Mouse (Mus musculus): Measurements from ENCODE around the gene Epm2aip1. TPM values are rescaled to one million over a fixed set of nuclear protein-coding genes. Genes with fewer than 3 reads are reported as not detected.

The Epm2aip1 gene
- total and polyA plus RNA-seq, 3 experiments: 3.4 to 7.4 TPM; not detected in 1

DNA sequence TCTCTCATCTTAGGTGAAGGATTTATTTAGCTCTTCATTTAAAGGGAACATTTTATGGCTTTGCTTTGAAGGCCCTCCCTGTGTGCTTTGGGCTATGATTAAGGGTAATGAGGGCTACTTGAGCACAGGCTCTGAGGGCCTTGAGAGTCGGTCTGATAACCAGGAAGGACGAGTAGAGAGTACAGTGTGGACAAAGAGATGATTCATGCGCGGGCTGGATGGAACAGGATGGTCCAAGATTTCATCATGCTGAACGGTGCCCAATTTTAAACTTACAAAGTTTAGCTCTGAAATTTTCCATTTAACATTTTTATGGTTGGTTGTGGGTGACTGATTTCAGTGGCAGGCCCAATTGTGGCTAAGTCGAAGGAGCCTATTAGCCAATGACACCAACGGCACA is 34.4 kb downstream of the Epm2aip1 start (continued):
- TF ChIP-seq ZC3H11A (IDR thresholded peaks at IDR 0.05; ENCODE audit: low read depth, low read length) (no peak), UBTF (IDR thresholded peaks at IDR 0.05; ENCODE audit: borderline replicate concordance, insufficient read depth, low read depth, low read length) (no peak), CHD2 (IDR thresholded peaks at IDR 0.05; ENCODE audit: low read length) (no peak)

DNA sequence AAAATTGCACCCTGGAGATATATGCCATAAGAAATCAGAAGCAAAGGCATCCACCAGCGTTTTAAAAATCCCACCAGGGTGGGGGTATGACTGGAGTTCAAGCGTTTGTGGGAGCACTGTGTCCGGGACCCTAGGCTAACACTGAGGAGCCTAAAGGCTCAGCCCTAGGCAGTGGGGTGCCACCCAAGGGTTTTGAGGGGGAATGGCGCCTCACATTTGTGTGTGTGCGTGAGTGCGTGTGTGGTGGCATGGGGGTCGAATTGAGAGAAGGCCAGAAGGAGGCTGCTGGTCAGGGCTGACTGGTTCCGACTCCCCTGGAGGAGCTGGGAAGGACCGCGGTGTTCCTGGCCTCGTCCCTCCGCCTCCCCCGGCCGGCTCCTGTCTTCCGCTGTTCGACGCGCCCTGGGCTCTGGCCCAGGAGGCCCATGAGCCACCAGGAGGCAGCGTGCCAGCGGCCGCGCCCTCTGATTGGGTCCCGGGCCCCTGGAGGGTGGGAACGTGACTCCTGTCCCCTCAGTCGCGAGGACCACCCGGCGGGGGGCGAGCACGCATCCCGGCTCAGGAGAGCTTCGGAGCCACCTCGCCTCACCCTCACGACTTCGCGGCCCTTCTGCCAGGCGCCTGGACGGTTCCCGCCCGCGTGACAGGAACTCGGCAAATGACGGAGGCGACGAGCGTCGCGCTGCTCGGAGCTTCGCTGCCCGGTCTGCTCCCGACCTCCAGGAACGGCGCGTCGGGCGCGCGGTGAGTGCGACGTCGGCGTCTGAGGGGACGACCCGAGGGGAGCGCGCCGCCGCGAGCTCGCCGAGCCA is 39.5 kb downstream of the Epm2aip1 start, which contains the start of gene Trank1:
Gene Trank1 (plus strand): TSS at position 709 of the 812 bp plus-strand sequence.
- H3K79me2 ChIP-seq (ENCODE audit: control insufficient read depth, insufficient read depth, low read length, poor library complexity): no peaks in the 10 kb centered on the region
- no peak within 1 kb of the TSS for H3K9ac ChIP-seq (ENCODE audit: control insufficient read depth, low read depth, low read length, poor library complexity, severe bottlenecking)
- H3K27me3 ChIP-seq (ENCODE audit: control insufficient read depth in 1 of 2, insufficient read depth in 2 of 2, low read length in 2 of 2): no peaks in the 10 kb centered on the region; a peak in 1 of 4 replicates
- no peak within 1 kb of the TSS for H3K27ac ChIP-seq (ENCODE audit: control insufficient read depth, low read depth, low read length)
- no peaks in the 10 kb centered on the region for H3K4me1 ChIP-seq (ENCODE audit: control insufficient read depth in 1 of 2, insufficient read depth in 2 of 2, low read length in 2 of 2)
- no peaks in the 10 kb centered on the region for H3K36me3 ChIP-seq (ENCODE audit: control insufficient read depth in 1 of 2, insufficient read depth in 2 of 2, low read length in 2 of 2)
- no peak within 1 kb of the TSS for H3K4me3 ChIP-seq (ENCODE audit: control insufficient read depth in 1 of 2, insufficient read depth in 1 of 2, low read depth in 2 of 2, low read length in 2 of 2)
- DNase-seq (ENCODE audit: low read depth, low spot score): no peak
- no peak for TF ChIP-seq HCFC1 (IDR thresholded peaks at IDR 0.05; ENCODE audit: low read depth, low read length)
- TF ChIP-seq SMC3 (IDR thresholded peaks at IDR 0.05; ENCODE audit: low read depth, low read length): no peak
- TF ChIP-seq GABPA (IDR thresholded peaks at IDR 0.05; ENCODE audit: low read depth, low read length): no peak
- TF ChIP-seq SIN3A (IDR thresholded peaks at IDR 0.05; ENCODE audit: low read length): no peak
- no peak for TF ChIP-seq BHLHE40 (IDR thresholded peaks at IDR 0.05; ENCODE audit: borderline replicate concordance, low read depth, low read length)
- no peak for TF ChIP-seq TBP (IDR thresholded peaks at IDR 0.05; ENCODE audit: low read depth, low read length)
- no peak for TF ChIP-seq NELFE (IDR thresholded peaks at IDR 0.05; ENCODE audit: low read depth, low read length)
- TF ChIP-seq ZMIZ1 (IDR thresholded peaks at IDR 0.05; ENCODE audit: low read depth, low read length): no peak
- TF ChIP-seq ZC3H11A (IDR thresholded peaks at IDR 0.05; ENCODE audit: low read depth, low read length): no peak
- TF ChIP-seq EP300 (IDR thresholded peaks at IDR 0.05; ENCODE audit: low read depth in 1 of 2, low read length in 2 of 2): no peak
- no peak for TF ChIP-seq RAD21 (IDR thresholded peaks at IDR 0.05; ENCODE audit: low read depth, low read length)
- no peak for TF ChIP-seq JUND (IDR thresholded peaks at IDR 0.05; ENCODE audit: low read depth, low read length)
- no peak for TF ChIP-seq MAFK (IDR thresholded peaks at IDR 0.05; ENCODE audit: borderline replicate concordance, low read depth, low read length)
- no peak for TF ChIP-seq MAX (IDR thresholded peaks at IDR 0.05; ENCODE audit: low read length)
- TF ChIP-seq TCF12 (IDR thresholded peaks at IDR 0.05; ENCODE audit: low read depth, low read length): no peak
- no peak for TF ChIP-seq POLR2A (IDR thresholded peaks at IDR 0.05; ENCODE audit: control insufficient read depth in 1 of 2, insufficient read depth in 1 of 2, low read depth in 1 of 2, low read length in 2 of 2, poor library complexity in 1 of 2)
- TF ChIP-seq KAT2A (conservative IDR thresholded peaks at IDR 0.05; ENCODE audit: low read depth, low read length): no peak
- no peak for TF ChIP-seq USF2 (IDR thresholded peaks at IDR 0.05; ENCODE audit: borderline replicate concordance in 1 of 2, insufficient read depth in 1 of 2, low read depth in 1 of 2, low read length in 2 of 2)
- no peak for TF ChIP-seq ZNF384 (IDR thresholded peaks at IDR 0.05; ENCODE audit: low read depth, low read length)
- no peaks in the 10 kb centered on the region for H3K9me3 ChIP-seq (replicated peaks; ENCODE audit: insufficient read depth, low read length)

Measured in MEL (cell line).